Mouse (Mus musculus) liver, embryonic 14.5 days (tissue): ENCODE data around the gene Arhgap44.

Source experiments
- CTCF ChIP-seq: IDR thresholded peaks from 2 replicates; pipeline ENCODE4 v1.5.1; 2016; ENCODE audit warnings: antibody characterized with exemption, low read depth, control low read depth
- EP300 ChIP-seq: IDR thresholded peaks from 2 replicates; pipeline ENCODE4 v1.6.1; 2016; ENCODE audit warnings: antibody characterized with exemption, low read depth

DNA sequence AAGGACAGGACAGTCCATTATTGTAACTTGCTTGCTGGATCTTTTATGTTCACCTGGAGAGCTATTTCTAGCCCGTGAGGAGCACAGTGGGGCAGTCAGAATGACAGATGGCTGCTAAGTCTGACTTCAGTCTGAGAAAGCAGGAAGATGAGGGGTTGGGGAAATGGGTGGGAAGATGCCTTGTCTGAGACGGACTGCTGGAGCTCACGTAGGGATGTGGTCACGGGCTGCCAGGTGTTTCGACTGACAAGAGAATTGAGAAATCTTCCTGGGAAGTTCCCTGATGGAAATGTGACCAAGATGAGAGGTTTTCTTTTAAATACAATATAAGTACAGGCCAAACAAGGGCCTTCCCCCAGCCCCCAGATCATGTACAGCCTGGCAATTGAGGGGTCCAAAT, 108.5 kb downstream of the Arhgap44 start:
- no peak for TF ChIP-seq CTCF
- TF ChIP-seq EP300, result no peak
